Mouse (Mus musculus) E14TG2a.4 (cell line): ENCODE results near the gene 1700028K03Rik.

Source experiments
- H3K27me3 ChIP-seq: 2 replicates; pipeline ENCODE4 v1.6.1; 2014; ENCODE audit warnings: low read length, control low read depth; ENCODE audit not compliant: insufficient read depth
- H3K36me3 ChIP-seq: 2 replicates; pipeline ENCODE4 v1.6.1; 2014; ENCODE audit warnings: low read length, control low read depth; ENCODE audit not compliant: insufficient read depth
- H3K4me1 ChIP-seq: replicated peaks from 2 replicates; pipeline ENCODE4 v1.6.1; 2014; ENCODE audit warnings: low read depth, low read length, control low read depth
- H3K4me3 ChIP-seq: replicated peaks from 2 replicates; pipeline ENCODE4 v1.5.1; 2014; ENCODE audit warnings: mild to moderate bottlenecking, low read length
- H3K9me3 ChIP-seq: 2 replicates; pipeline ENCODE4 v1.6.1; 2014; ENCODE audit warnings: low read length, control low read depth
- CTCF ChIP-seq: conservative IDR thresholded peaks from 2 replicates; pipeline ENCODE4 v1.5.1; 2014; ENCODE audit warnings: low read length
- NANOG ChIP-seq: IDR thresholded peaks from 2 replicates; pipeline ENCODE4 v1.6.1; 2014; ENCODE audit warnings: borderline replicate concordance, low read length, mixed read lengths
- POU5F1 ChIP-seq: IDR thresholded peaks from 2 replicates; pipeline ENCODE4 v1.6.1; 2014; ENCODE audit warnings: low read length, borderline replicate concordance

1700028K03Rik gene

DNA sequence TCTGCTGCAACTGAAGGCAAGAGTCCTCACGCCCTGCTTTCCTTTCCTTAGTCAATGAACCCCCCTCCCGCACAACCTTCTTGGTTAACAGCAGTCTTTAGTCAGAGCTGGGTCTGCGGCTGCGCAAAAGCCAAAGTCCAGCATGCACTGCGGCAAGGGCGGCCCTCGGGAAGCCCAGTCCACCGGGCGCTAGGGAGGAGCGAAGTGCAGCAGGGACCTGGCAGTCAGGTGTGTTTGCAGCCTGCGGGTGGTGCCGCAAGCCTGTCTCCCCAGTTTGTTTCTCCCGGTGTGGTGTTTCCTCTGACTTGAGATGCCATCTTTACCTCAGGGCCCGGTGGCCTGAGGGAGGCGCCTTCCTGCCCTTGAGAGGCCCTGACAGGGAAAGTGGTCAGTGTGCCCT, at the start of gene 1700028K03Rik:
Gene 1700028K03Rik (plus strand): TSS at position 129 of the 400 bp plus-strand sequence.
- peaks cover 3% of the 10 kb centered on the region; the same call in 1 of the 2 replicates for H3K4me1 ChIP-seq
- TF ChIP-seq POU5F1 (no peak), NANOG (no peak), CTCF (no peak)
- H3K9me3 ChIP-seq, result no peaks in the 10 kb centered on the region
- no peaks in the 10 kb centered on the region for H3K36me3 ChIP-seq
- H3K27me3 ChIP-seq, result peaks cover 9% of the 10 kb centered on the region; the same call in 1 of the 2 replicates
- peak within 1 kb of the TSS; percentile 70 for H3K4me3 ChIP-seq

DNA sequence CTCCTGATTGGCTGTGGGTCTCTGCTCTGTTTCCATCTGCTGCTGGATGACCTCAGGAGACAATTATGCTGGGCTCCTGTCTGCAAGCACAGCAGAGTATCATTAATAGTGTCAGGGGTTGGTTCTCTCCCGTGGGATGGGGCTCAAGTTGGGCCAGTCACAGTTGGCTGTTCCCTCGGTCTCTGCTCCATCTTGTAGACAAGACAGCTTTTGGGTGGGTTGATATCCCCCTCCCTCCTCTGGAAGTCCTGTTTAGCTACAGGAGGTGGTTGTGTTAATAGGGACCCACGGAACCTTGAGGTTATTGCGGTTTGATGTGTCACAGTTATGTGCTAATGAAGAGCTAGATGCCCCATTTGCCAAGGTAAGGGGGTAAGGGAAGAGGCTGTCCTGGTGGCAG, 45.5 kb upstream of the 1700028K03Rik start:
- TF ChIP-seq CTCF (no peak), POU5F1 (no peak), NANOG (no peak)
- H3K27me3 ChIP-seq, result no peaks in the 10 kb centered on the region
- H3K36me3 ChIP-seq, result no peaks in the 10 kb centered on the region
- peaks cover 3% of the 10 kb centered on the region; the same call in 1 of the 2 replicates for H3K4me1 ChIP-seq
- peaks cover 3% of the 10 kb centered on the region for H3K9me3 ChIP-seq
- H3K4me3 ChIP-seq, result no peak overlapping the region

DNA sequence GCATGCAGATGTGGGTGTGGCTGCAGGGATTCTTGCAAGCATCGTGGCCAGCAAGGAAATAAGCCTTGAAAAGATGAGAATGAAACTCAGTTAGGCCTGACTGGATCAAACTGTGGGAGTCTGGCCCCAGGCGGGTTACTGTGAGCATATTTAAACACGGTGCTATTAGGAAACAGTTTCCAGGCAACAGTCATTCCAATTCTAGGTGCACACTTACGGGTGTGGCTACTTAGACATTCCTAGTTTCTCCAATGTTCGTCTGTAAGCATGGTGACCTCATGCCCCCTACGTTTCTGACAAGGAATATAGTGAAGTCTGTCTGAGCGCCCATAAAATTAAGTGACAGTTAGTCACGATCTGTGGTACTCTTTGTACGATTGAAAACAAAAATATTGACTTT, 43.5 kb upstream of the 1700028K03Rik start:
- Histone ChIP-seq H3K36me3 (no peaks in the 10 kb centered on the region), H3K27me3 (no peaks in the 10 kb centered on the region), H3K9me3 (no peaks in the 10 kb centered on the region), H3K4me1 (peaks cover 3% of the 10 kb centered on the region; the same call in 1 of the 2 replicates), H3K4me3 (no peak overlapping the region)
- no peak for TF ChIP-seq CTCF
- no peak for TF ChIP-seq POU5F1
- TF ChIP-seq NANOG, result no peak

DNA sequence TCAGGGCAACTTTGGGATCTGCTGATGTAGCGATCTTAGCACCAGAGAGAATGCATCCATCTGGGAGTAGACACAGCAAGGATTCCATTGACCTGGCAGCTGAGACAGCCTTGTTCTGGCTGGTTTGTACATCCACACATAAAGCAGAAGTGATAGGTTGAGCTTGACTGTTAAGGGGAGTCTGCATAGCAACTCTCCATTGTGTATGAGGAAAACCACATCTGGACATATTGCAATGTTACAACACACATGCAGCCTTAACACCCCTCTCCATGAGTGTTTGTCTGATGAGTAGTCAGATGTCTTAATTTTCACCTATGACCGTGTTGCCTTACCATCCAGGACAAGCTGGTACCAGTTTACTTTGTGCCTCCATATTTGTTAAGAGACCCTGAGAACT, 42.0 kb upstream of the 1700028K03Rik start:
- no peaks in the 10 kb centered on the region for H3K9me3 ChIP-seq
- no peaks in the 10 kb centered on the region for H3K36me3 ChIP-seq
- no peaks in the 10 kb centered on the region for H3K27me3 ChIP-seq
- peaks cover 3% of the 10 kb centered on the region; the same call in 1 of the 2 replicates for H3K4me1 ChIP-seq
- no peak overlapping the region for H3K4me3 ChIP-seq
- TF ChIP-seq CTCF (no peak), POU5F1 (no peak), NANOG (no peak)

DNA sequence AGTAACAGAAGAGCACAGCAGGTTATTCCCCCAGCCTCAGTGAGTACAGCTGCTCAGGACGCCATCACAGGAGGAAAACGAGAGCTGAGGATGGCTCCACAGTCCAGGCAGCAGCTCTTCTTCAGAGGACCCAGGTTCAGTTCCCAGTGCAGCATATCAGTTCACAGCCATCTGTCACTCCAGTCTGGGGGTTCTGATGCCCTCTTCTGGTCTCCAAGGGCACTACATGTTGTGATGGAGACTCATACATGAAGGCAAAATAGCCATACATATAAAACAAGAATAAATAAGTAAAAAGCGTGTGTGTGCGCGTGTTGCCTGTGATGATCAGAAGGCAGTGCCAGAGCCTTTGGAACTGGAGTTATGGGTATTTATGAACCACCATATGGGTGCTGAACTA, 39.8 kb upstream of the 1700028K03Rik start:
- Histone ChIP-seq H3K36me3 (no peaks in the 10 kb centered on the region), H3K4me1 (peaks cover 3% of the 10 kb centered on the region; the same call in 1 of the 2 replicates), H3K27me3 (no peaks in the 10 kb centered on the region), H3K4me3 (no peak overlapping the region), H3K9me3 (no peaks in the 10 kb centered on the region)
- TF ChIP-seq POU5F1 (no peak), CTCF (peak; percentile 55)

DNA sequence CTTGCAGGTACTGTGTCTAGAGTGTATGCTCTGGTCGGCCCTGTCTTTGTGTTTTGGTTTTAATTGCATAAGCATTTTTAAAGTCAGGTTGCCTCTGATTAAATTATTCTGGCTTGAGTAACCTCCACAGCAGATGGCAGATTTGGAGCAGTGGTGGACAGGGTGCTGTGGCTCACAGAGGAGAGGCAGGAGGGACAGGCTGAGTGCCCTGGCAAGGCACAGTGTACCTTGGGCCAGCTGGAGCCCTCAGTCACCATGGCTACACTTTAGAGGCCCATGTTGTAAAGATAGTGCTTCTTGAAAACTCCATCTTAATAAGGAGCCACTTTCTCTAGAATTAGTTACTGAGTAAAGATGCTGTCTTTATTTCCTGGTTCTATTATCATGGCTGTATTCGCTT, 38.5 kb upstream of the 1700028K03Rik start:
- no peaks in the 10 kb centered on the region for H3K36me3 ChIP-seq
- TF ChIP-seq POU5F1, result no peak
- TF ChIP-seq NANOG, result no peak
- TF ChIP-seq CTCF, result no peak
- H3K4me1 ChIP-seq, result peaks cover under 1% of the 10 kb centered on the region; the same call in 1 of the 2 replicates
- H3K4me3 ChIP-seq, result no peak overlapping the region
- no peaks in the 10 kb centered on the region for H3K27me3 ChIP-seq
- H3K9me3 ChIP-seq, result no peaks in the 10 kb centered on the region

DNA sequence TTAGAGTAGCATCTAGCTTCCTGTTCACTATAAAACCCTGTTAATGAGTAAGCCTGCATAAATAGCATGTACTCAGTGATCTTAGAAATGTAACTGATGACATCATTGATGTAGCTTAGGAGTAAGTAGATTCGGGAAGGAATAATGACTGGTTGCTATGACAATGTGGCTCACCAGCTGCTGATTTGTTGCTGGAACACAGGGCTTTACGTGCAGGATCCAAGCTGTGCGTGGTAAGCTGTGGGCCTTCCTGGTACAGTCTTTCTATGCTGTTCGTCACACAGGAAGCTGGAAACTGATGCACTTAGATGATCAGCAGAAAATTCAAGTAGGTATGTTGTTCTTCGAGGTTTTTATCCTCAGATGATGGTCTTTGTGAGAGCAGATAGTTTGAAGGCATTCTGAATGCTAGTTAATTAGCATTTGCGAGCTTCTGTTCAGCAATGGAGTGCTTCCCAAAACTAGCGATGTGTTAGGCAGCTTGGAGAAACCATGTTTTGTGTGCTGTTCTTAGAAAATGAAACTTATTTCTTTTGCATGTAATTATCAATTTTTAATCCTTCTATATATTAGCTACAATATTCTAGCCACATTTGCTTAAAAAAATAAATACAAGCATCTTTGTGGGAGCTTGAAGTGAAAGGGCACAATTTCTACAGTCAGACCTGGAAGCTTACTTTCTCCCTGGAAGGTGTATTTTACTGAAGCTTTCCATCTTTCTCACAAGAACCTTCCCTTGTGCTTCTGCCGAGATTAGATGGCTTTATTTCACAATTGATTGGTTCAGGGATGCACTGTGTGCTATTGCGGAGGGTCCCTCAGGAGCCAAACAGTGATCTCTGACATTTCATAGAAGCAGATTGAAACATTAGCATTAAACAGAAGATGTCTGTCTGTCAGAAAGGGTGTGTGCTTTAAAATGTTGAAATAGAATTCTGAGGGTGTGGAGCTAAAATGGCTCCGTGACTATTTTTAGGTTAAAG, 36.7 kb upstream of the 1700028K03Rik start:
- no peaks in the 10 kb centered on the region for H3K9me3 ChIP-seq
- TF ChIP-seq NANOG, result no peak
- TF ChIP-seq CTCF, result no peak
- no peak for TF ChIP-seq POU5F1
- no peaks in the 10 kb centered on the region for H3K36me3 ChIP-seq
- no peaks in the 10 kb centered on the region for H3K4me1 ChIP-seq
- H3K27me3 ChIP-seq, result no peaks in the 10 kb centered on the region
- H3K4me3 ChIP-seq, result no peak overlapping the region

DNA sequence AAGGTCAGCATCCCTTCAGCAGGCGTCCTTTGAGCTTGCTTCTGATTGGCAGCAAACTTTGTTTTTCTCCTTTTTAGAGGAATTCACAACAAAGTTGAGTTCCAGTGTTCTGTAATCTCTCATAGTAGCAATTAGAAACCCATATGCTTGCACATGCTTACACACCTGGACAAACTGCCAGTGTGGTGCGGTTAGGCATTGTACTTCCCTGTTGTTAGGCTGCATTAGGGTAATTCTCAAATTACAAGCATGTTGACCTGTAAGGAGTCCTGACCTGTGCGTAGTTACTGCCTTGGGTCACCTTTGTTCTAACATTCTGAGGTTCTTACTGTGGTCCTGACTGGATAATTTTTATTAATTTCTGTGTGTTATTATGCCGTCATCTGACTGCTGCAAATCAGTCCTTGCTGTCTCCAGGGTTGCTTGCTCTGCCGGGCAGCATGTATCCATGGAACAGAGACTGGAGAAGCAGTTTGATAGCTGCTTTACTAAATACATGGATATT, 35.7 kb upstream of the 1700028K03Rik start:
- TF ChIP-seq POU5F1 (no peak), NANOG (no peak), CTCF (no peak)
- H3K9me3 ChIP-seq, result no peaks in the 10 kb centered on the region
- H3K36me3 ChIP-seq, result no peaks in the 10 kb centered on the region
- no peaks in the 10 kb centered on the region for H3K27me3 ChIP-seq
- no peaks in the 10 kb centered on the region for H3K4me1 ChIP-seq
- no peak overlapping the region for H3K4me3 ChIP-seq

DNA sequence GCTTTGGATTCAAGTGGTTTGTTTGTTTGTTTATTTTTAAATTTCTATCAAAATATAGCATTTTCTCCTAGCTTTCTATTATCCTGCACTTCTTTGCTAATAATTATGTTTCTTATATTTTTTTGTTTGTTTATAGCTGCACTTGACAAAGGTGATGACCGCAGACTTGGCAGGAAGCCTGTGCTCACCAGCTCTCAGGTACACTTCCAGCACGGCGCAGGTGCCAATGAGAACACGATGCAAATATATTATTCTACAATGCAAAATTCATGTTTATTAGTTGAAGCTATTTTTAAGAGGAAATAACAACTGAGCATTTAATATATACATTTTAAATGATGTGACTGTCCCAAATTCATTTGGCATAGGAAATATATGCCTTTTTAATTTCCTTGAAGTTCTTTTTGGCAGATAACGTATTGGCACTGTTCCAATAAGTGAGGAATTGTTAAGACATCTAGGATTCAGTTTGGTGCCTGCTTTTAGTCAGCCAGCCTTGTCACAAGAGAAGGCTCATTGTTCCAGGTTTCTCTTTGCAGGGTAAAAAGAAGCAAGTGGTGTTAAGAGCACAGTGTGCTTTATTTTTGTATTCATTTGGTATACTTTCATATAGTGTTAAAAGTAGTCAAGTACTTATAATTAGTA, 34.5 kb upstream of the 1700028K03Rik start:
- H3K36me3 ChIP-seq, result no peaks in the 10 kb centered on the region
- no peak overlapping the region for H3K4me3 ChIP-seq
- H3K9me3 ChIP-seq, result no peaks in the 10 kb centered on the region
- TF ChIP-seq POU5F1 (no peak), CTCF (no peak), NANOG (no peak)
- no peaks in the 10 kb centered on the region for H3K4me1 ChIP-seq
- H3K27me3 ChIP-seq, result no peaks in the 10 kb centered on the region
